Mouse (Mus musculus): ENCODE measurements around the gene Olfr961. TPM values are rescaled to one million over a fixed set of nuclear protein-coding genes. Genes with fewer than 3 reads are reported as not detected.

Gene Olfr961
- polyA plus RNA-seq, 1 experiment from 2014 or later, result not detected

DNA sequence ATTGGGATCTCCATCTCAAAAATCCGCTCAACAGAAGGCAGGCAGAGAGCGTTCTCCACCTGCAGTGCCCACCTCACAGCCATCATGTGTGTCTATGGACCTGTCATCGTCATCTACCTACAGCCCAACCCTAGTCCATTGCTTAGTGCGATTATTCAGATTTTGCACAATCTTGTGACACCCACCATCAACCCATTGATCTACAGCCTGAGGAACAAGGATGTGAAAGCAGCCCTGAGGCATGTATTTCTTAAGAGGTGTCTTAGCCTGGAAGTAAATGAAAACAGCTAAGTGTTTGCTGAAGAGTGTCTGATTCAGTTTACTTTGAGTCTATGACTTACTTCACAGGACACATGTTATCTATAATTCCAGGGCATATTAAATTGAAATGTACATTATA, 2.5 kb downstream of the Olfr961 start:
- WGBS, result 99% methylated on average over 4 of the region's 4 CpGs
- no peak for ATAC-seq (ENCODE audit: low FRiP score, low read depth)
- H3K9ac ChIP-seq, result no peak overlapping the region
- no peak overlapping the region for H3K4me2 ChIP-seq (replicated peaks)
- H3K9me3 ChIP-seq, result no peaks in the 10 kb centered on the region
- no peaks in the 10 kb centered on the region for H3K4me1 ChIP-seq
- no peaks in the 10 kb centered on the region for H3K27me3 ChIP-seq (replicated peaks)
- no peaks in the 10 kb centered on the region for H3K36me3 ChIP-seq
- H3K27ac ChIP-seq, result no peak overlapping the region
- no peak overlapping the region for H3K4me3 ChIP-seq

DNA sequence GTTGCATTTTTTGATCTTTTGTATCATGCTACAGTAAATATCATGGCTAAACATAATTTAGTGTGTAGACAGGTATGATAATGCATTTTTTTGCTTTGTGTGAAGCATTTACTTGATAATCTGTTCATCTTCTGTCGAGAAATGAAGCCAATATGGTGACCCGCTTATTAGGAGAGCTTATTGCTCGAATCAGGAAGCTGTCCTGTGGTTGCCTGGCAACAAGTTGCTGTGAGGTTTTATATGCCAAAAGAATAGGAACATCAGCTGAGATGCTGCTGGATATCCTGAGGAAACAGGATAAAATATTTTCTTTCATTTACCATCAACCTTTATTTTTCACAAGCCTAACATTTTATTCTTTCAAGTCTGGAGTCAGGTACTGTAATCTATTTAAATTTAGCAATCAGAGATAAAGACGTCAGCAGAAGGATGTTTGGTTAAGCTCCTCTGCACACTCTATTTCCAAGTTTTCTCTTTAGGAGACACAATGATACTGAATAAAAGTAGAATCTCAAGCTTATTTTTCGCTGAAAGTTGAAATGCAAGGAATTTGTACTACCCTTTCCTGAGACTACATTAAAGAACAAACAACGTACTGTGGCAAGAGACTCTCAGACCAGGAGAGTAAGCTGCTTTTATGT, 10.0 kb downstream of the Olfr961 start:
- Histone ChIP-seq H3K4me1 (no peaks in the 10 kb centered on the region), H3K27ac (no peak overlapping the region), H3K9ac (no peak overlapping the region), H3K9me3 (no peaks in the 10 kb centered on the region), H3K36me3 (no peaks in the 10 kb centered on the region), H3K4me3 (no peak overlapping the region), H3K27me3 (replicated peaks) (no peaks in the 10 kb centered on the region), H3K4me2 (replicated peaks) (no peak overlapping the region)
- ATAC-seq (ENCODE audit: low FRiP score, low read depth), result no peak
- 82% methylated on average over 6 of the region's 6 CpGs for WGBS

GRCm38 (mm10) chr9:39666905-39667304, 22.0 kb downstream of the Olfr961 start, which contains the start of gene Olfr963:
Olfr963 (plus strand) TSS chr9:39667205.
- no peaks in the 10 kb centered on the region for H3K9me3 ChIP-seq
- ATAC-seq (ENCODE audit: low FRiP score, low read depth), result no peak
- no peaks in the 10 kb centered on the region for H3K36me3 ChIP-seq
- no peaks in the 10 kb centered on the region for H3K27me3 ChIP-seq (replicated peaks)
- H3K4me1 ChIP-seq, result no peaks in the 10 kb centered on the region
- H3K9ac ChIP-seq, result no peak within 1 kb of the TSS
- no peak within 1 kb of the TSS for H3K4me2 ChIP-seq (replicated peaks)
- H3K27ac ChIP-seq, result no peak within 1 kb of the TSS
- 89% methylated on average over 1 of the region's 1 CpGs for WGBS
- H3K4me3 ChIP-seq, result no peak within 1 kb of the TSS

DNA sequence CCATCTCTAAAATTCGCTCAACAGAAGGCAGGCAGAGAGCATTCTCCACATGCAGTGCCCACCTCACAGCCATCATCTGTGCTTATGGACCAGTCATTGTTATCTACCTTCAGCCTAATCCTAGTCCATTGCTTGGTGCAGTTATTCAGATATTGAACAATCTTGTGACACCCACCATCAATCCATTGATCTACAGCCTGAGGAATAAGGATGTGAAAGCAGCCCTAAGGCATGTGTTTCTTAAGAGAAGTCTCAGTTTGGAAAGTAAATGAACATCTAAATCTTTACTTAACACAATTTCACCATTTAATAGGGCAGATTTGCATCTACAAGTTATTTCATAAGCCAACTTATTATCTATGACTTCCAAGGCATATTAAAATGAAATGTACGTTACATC, 24.8 kb downstream of the Olfr961 start:
- Histone ChIP-seq H3K4me3 (no peak overlapping the region), H3K4me1 (no peaks in the 10 kb centered on the region), H3K27me3 (replicated peaks) (no peaks in the 10 kb centered on the region), H3K9ac (no peak overlapping the region), H3K4me2 (replicated peaks) (no peak overlapping the region), H3K9me3 (no peaks in the 10 kb centered on the region), H3K36me3 (no peaks in the 10 kb centered on the region), H3K27ac (no peak overlapping the region)
- 78% methylated on average over 2 of the region's 2 CpGs for WGBS
- ATAC-seq (ENCODE audit: low FRiP score, low read depth), result no peak

DNA sequence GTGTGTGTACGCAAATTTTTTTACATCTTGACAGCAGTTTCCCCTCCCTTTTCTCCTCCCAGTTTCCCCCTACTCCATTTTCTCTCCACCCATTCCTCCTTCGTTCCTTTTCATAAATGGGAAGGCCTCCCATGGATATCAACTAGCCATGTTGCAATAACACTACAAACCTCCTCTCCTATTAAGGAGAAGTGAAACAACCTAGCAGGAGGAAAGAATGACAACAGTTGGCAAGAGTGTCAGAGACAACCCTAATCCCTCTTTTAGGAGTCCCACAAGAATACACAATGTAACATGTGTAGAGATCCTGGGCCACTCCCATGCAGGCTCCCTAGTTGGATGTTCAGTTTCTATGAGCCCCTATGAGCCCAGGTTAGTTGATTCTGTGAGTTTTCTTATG, 29.9 kb downstream of the Olfr961 start:
- H3K4me1 ChIP-seq, result no peaks in the 10 kb centered on the region
- H3K27ac ChIP-seq, result no peak overlapping the region
- no peak for ATAC-seq (ENCODE audit: low FRiP score, low read depth)
- H3K27me3 ChIP-seq (replicated peaks), result no peaks in the 10 kb centered on the region
- no peak overlapping the region for H3K9ac ChIP-seq
- WGBS, result 80% methylated on average over 2 of the region's 2 CpGs
- H3K4me3 ChIP-seq, result no peak overlapping the region
- H3K9me3 ChIP-seq, result no peaks in the 10 kb centered on the region
- no peaks in the 10 kb centered on the region for H3K36me3 ChIP-seq
- H3K4me2 ChIP-seq (replicated peaks), result no peak overlapping the region

GRCm38 (mm10) chr9:39678557-39678956, 33.7 kb downstream of the Olfr961 start:
- H3K4me3 ChIP-seq, result no peak overlapping the region
- no peaks in the 10 kb centered on the region for H3K36me3 ChIP-seq
- no peak overlapping the region for H3K4me2 ChIP-seq (replicated peaks)
- 95% methylated on average over 2 of the region's 2 CpGs for WGBS
- H3K9me3 ChIP-seq, result no peaks in the 10 kb centered on the region
- H3K27ac ChIP-seq, result no peak overlapping the region
- H3K4me1 ChIP-seq, result no peaks in the 10 kb centered on the region
- no peaks in the 10 kb centered on the region for H3K27me3 ChIP-seq (replicated peaks)
- no peak for ATAC-seq (ENCODE audit: low FRiP score, low read depth)
- H3K9ac ChIP-seq, result no peak overlapping the region

GRCm38 (mm10) chr9:39679280-39679679, 34.4 kb downstream of the Olfr961 start:
- H3K9me3 ChIP-seq, result no peaks in the 10 kb centered on the region
- H3K4me1 ChIP-seq, result no peaks in the 10 kb centered on the region
- no peak overlapping the region for H3K4me2 ChIP-seq (replicated peaks)
- no peak overlapping the region for H3K4me3 ChIP-seq
- H3K9ac ChIP-seq, result no peak overlapping the region
- 58% methylated on average over 2 of the region's 2 CpGs for WGBS
- no peaks in the 10 kb centered on the region for H3K36me3 ChIP-seq
- no peak for ATAC-seq (ENCODE audit: low FRiP score, low read depth)
- no peaks in the 10 kb centered on the region for H3K27me3 ChIP-seq (replicated peaks)
- no peak overlapping the region for H3K27ac ChIP-seq

Other genes starting within 250 kb of the Olfr961 start
- not detected in 2 replicates for gene Olfr952, start 217.9 kb upstream of the Olfr961 start, polyA plus RNA-seq (2016; fragmentation: Nextera tagmentation; extraction: Ambion mirVana)
- gene Olfr954, start 188.4 kb upstream of the Olfr961 start, polyA plus RNA-seq (2016; fragmentation: Nextera tagmentation; extraction: Ambion mirVana), result not detected in 2 replicates
- gene Olfr955, start 173.1 kb upstream of the Olfr961 start, polyA plus RNA-seq (2016; fragmentation: Nextera tagmentation; extraction: Ambion mirVana), result not detected in 2 replicates
- gene Olfr44, start 151.1 kb upstream of the Olfr961 start, polyA plus RNA-seq (2016; fragmentation: Nextera tagmentation; extraction: Ambion mirVana), result not detected in 2 replicates
- not detected in 2 replicates for gene Olfr957, start 129.3 kb upstream of the Olfr961 start, polyA plus RNA-seq (2016; fragmentation: Nextera tagmentation; extraction: Ambion mirVana)
- gene Olfr958, start 91.0 kb upstream of the Olfr961 start, polyA plus RNA-seq (2016; fragmentation: Nextera tagmentation; extraction: Ambion mirVana), result not detected in 2 replicates
- gene Olfr959, start 69.5 kb upstream of the Olfr961 start, polyA plus RNA-seq (2016; fragmentation: Nextera tagmentation; extraction: Ambion mirVana), result not detected in 2 replicates
- 26.1 and 26.5 TPM in 2 replicates for gene AW551984, start 40.7 kb upstream of the Olfr961 start, polyA plus RNA-seq (2016; fragmentation: Nextera tagmentation; extraction: Ambion mirVana)
- gene Olfr148, start 34.4 kb upstream of the Olfr961 start, polyA plus RNA-seq (2016; fragmentation: Nextera tagmentation; extraction: Ambion mirVana), result not detected in 2 replicates
- gene Olfr960, start 23.7 kb upstream of the Olfr961 start, polyA plus RNA-seq (2016; fragmentation: Nextera tagmentation; extraction: Ambion mirVana), result not detected in 2 replicates
- gene Olfr963, start 22.1 kb downstream of the Olfr961 start, polyA plus RNA-seq (2016; fragmentation: Nextera tagmentation; extraction: Ambion mirVana), result not detected in 2 replicates
- gene Olfr149, start 62.0 kb downstream of the Olfr961 start, polyA plus RNA-seq (2016; fragmentation: Nextera tagmentation; extraction: Ambion mirVana), result not detected in 2 replicates
- gene Olfr965, start 66.3 kb downstream of the Olfr961 start, polyA plus RNA-seq (2016; fragmentation: Nextera tagmentation; extraction: Ambion mirVana), result not detected in 2 replicates
- not detected in 2 replicates for gene Olfr150, start 85.9 kb downstream of the Olfr961 start, polyA plus RNA-seq (2016; fragmentation: Nextera tagmentation; extraction: Ambion mirVana)
- not detected in 2 replicates for gene Olfr967, start 101.2 kb downstream of the Olfr961 start, polyA plus RNA-seq (2016; fragmentation: Nextera tagmentation; extraction: Ambion mirVana)
- gene Olfr968, start 138.2 kb downstream of the Olfr961 start, polyA plus RNA-seq (2016; fragmentation: Nextera tagmentation; extraction: Ambion mirVana), result not detected in 2 replicates
- not detected in 2 replicates for gene Olfr969, start 145.9 kb downstream of the Olfr961 start, polyA plus RNA-seq (2016; fragmentation: Nextera tagmentation; extraction: Ambion mirVana)
- gene Olfr970, start 163.8 kb downstream of the Olfr961 start, polyA plus RNA-seq (2016; fragmentation: Nextera tagmentation; extraction: Ambion mirVana), result not detected in 2 replicates
- not detected in 2 replicates for gene Olfr971, start 191.8 kb downstream of the Olfr961 start, polyA plus RNA-seq (2016; fragmentation: Nextera tagmentation; extraction: Ambion mirVana)
- not detected in 2 replicates for gene Olfr972, start 221.3 kb downstream of the Olfr961 start, polyA plus RNA-seq (2016; fragmentation: Nextera tagmentation; extraction: Ambion mirVana)

Measured in neural tube, embryonic 12.5 days (tissue).